Mouse (Mus musculus): ENCODE results near the gene Epb41l1. TPM values are rescaled to one million over a fixed set of nuclear protein-coding genes. Genes with fewer than 3 reads are reported as not detected.

Epb41l1 gene
- polyA plus RNA-seq, 1 experiment, result 4.0 TPM

DNA sequence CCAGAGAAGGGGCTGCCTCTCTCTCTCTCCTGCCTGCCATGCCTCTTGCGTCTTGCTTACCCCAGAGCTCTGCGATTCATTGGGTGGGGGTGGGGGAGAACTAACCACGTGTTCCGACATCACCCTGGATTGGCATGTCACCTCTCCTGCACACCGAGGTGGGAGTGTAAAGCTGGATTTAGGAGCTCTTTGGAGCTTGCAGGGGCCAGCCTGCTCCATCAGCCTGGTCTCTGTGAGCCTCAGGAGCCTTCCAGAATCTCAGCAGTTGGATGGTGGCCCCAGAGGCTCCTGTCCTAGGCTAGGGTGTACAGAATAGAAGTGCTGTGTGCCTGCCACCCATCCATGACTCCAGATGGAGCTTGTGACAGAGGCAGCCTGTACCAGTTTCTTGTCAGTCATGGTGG is 56.0 kb downstream of the Epb41l1 start:
- Histone ChIP-seq H3K36me3 (ENCODE audit: control insufficient read depth, insufficient read depth, low read length) (no peaks in the 10 kb centered on the region), H3K4me3 (ENCODE audit: control insufficient read depth, low read depth, low read length) (no peak overlapping the region), H3K27me3 (ENCODE audit: control insufficient read depth, insufficient read depth, low read length) (no peaks in the 10 kb centered on the region), H3K4me1 (ENCODE audit: control insufficient read depth, insufficient read depth, low read length) (peaks cover 19% of the 10 kb centered on the region), H3K27ac (ENCODE audit: control insufficient read depth, insufficient read depth, low read depth, low read length) (no peak overlapping the region)
- no peak for TF ChIP-seq CTCF (IDR thresholded peaks at IDR 0.05; ENCODE audit: control insufficient read depth, insufficient read depth, insufficient replicate concordance, low read depth, low read length)
- TF ChIP-seq POLR2A (IDR thresholded peaks at IDR 0.05; ENCODE audit: control insufficient read depth, low read depth, low read length), result no peak

DNA sequence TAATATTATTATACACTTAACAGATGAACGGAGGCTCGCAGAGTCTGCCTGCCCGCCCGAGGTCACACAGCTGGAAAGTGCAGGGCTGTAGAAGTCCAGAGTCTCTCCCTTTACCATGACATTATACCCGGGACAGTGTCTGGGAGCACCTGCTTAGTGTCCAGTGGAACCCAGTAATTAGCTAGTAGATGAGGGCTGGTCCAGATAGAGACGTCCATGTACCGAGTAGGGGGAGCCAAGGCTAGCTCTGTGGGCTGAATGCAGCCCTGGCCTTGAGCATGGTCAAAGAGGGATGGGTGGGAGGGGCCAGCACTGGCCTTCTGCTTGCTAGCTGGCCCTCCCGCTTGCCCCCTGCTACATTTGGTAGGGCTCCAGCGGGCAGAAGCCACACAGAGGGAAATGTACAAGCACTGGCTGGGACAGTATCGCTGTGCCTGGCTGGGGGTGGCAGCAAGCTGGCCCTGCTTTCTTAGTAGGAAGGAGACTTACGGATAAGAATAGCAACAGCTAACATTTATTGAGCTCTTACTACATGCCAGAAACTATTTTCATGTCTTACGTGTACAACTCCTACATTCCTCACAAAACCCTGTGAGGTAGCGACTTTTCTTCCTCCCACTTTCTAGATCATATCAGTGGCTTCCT is 57.5 kb downstream of the Epb41l1 start:
- H3K4me1 ChIP-seq (ENCODE audit: control insufficient read depth, insufficient read depth, low read length), result peaks cover 19% of the 10 kb centered on the region
- no peak overlapping the region for H3K27ac ChIP-seq (ENCODE audit: control insufficient read depth, insufficient read depth, low read depth, low read length)
- H3K4me3 ChIP-seq (ENCODE audit: control insufficient read depth, low read depth, low read length), result no peak overlapping the region
- TF ChIP-seq POLR2A (IDR thresholded peaks at IDR 0.05; ENCODE audit: control insufficient read depth, low read depth, low read length) (no peak), CTCF (IDR thresholded peaks at IDR 0.05; ENCODE audit: control insufficient read depth, insufficient read depth, insufficient replicate concordance, low read depth, low read length) (no peak)
- H3K27me3 ChIP-seq (ENCODE audit: control insufficient read depth, insufficient read depth, low read length), result no peaks in the 10 kb centered on the region
- H3K36me3 ChIP-seq (ENCODE audit: control insufficient read depth, insufficient read depth, low read length), result no peaks in the 10 kb centered on the region

DNA sequence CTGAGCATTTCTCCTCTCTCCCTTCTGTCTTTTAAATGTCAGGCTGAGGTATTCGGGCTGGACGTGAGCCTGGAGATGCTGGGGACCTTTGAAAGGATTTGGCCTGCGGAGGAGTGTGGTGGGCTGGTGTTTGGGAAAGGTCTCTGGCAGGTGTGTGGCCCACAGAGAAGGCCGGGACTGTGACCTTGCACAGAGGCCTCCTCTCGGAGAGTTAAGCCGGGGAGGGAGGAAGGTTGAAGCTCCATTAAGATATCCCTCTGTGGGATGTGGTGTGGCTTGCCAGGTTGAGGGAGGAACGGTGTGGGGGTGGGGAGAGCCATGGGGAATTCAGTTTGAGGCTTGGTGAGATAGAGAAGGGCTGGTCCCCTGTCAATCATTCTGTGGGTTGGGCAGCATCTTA is 59.1 kb downstream of the Epb41l1 start:
- peaks cover 16% of the 10 kb centered on the region for H3K4me1 ChIP-seq (ENCODE audit: control insufficient read depth, insufficient read depth, low read length)
- TF ChIP-seq POLR2A (IDR thresholded peaks at IDR 0.05; ENCODE audit: control insufficient read depth, low read depth, low read length) (no peak), CTCF (IDR thresholded peaks at IDR 0.05; ENCODE audit: control insufficient read depth, insufficient read depth, insufficient replicate concordance, low read depth, low read length) (no peak)
- H3K27me3 ChIP-seq (ENCODE audit: control insufficient read depth, insufficient read depth, low read length), result no peaks in the 10 kb centered on the region

DNA sequence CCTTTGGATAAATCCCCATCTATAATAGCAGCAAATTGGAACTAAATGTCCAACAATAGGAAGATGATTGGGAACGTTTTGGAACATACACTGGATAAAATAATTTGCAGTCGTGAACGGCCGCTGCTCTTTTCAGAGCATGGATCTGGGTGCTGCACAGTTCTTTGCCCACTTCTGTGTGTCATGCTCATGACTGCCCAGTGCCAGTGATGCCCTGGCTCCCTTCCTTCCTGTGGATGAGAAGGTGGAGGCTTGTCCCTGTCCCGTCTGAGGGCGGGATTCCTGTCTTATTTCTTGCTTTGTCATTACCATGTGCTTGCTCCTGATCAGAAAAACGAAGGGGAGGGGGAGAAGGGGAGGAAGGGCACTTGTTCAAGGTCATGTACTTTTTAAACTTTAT is 59.6 kb downstream of the Epb41l1 start:
- no peak for TF ChIP-seq POLR2A (IDR thresholded peaks at IDR 0.05; ENCODE audit: control insufficient read depth, low read depth, low read length)
- H3K27ac ChIP-seq (ENCODE audit: control insufficient read depth, insufficient read depth, low read depth, low read length), result no peak overlapping the region
- peaks cover 13% of the 10 kb centered on the region for H3K4me1 ChIP-seq (ENCODE audit: control insufficient read depth, insufficient read depth, low read length)
- H3K4me3 ChIP-seq (ENCODE audit: control insufficient read depth, low read depth, low read length), result no peak overlapping the region
- no peaks in the 10 kb centered on the region for H3K36me3 ChIP-seq (ENCODE audit: control insufficient read depth, insufficient read depth, low read length)
- no peaks in the 10 kb centered on the region for H3K27me3 ChIP-seq (ENCODE audit: control insufficient read depth, insufficient read depth, low read length)

More for the DNA sequence above, 59.1 kb downstream of the Epb41l1 start:
- Histone ChIP-seq H3K36me3 (ENCODE audit: control insufficient read depth, insufficient read depth, low read length) (no peaks in the 10 kb centered on the region), H3K4me3 (ENCODE audit: control insufficient read depth, low read depth, low read length) (no peak overlapping the region), H3K27ac (ENCODE audit: control insufficient read depth, insufficient read depth, low read depth, low read length) (no peak overlapping the region)

DNA sequence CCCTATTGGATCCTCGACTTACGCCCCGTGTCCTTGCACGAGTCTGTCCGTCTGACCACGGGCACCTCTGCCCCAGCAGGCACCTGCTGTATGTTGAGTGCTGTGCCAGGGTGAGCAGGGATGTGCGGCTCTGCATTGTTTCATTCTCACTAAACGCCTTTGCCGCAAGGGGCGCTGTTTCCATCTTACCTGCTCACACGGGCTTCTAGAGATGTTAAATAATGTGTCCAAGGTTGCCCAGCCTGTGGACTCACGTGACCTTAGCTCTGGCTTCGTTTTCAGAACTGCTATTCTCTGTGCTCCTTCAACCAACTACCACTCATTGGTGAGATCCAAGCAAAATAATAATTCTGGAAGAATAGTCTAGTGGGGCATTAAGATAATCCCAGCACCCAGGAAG is 61.6 kb downstream of the Epb41l1 start:
- peak; percentile 50; the same call in 1 of the 2 replicates for TF ChIP-seq CTCF (IDR thresholded peaks at IDR 0.05; ENCODE audit: control insufficient read depth, insufficient read depth, insufficient replicate concordance, low read depth, low read length)
- no peak for TF ChIP-seq POLR2A (IDR thresholded peaks at IDR 0.05; ENCODE audit: control insufficient read depth, low read depth, low read length)
- no peaks in the 10 kb centered on the region for H3K36me3 ChIP-seq (ENCODE audit: control insufficient read depth, insufficient read depth, low read length)
- no peak overlapping the region for H3K27ac ChIP-seq (ENCODE audit: control insufficient read depth, insufficient read depth, low read depth, low read length)
- no peaks in the 10 kb centered on the region; the same call in 1 of the 2 replicates for H3K4me1 ChIP-seq (ENCODE audit: control insufficient read depth, insufficient read depth, low read length)
- H3K4me3 ChIP-seq (ENCODE audit: control insufficient read depth, low read depth, low read length), result no peak overlapping the region
- H3K27me3 ChIP-seq (ENCODE audit: control insufficient read depth, insufficient read depth, low read length), result no peaks in the 10 kb centered on the region

DNA sequence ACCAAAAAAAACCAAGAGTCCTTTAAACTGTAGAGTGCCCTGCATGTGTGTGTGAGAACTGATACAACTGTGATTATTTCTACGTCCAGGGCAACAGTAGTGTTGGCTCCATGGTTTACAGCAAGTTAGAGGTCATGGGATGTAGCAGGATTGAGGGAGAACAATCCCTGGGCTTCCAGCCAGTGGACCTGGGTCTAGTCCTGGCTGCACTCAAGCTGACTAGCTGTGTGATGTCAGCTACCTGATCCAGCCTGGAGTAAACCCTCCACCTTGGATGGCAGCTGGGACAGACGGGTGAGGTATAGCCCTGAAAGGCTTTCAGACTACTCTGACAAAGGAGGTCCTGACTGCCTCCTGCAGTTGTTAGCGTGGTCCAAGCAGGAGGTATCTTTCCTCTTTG is 62.1 kb downstream of the Epb41l1 start:
- TF ChIP-seq POLR2A (IDR thresholded peaks at IDR 0.05; ENCODE audit: control insufficient read depth, low read depth, low read length), result no peak
- no peak for TF ChIP-seq CTCF (IDR thresholded peaks at IDR 0.05; ENCODE audit: control insufficient read depth, insufficient read depth, insufficient replicate concordance, low read depth, low read length)
- Histone ChIP-seq H3K27me3 (ENCODE audit: control insufficient read depth, insufficient read depth, low read length) (no peaks in the 10 kb centered on the region), H3K36me3 (ENCODE audit: control insufficient read depth, insufficient read depth, low read length) (no peaks in the 10 kb centered on the region), H3K27ac (ENCODE audit: control insufficient read depth, insufficient read depth, low read depth, low read length) (no peak overlapping the region), H3K4me1 (ENCODE audit: control insufficient read depth, insufficient read depth, low read length) (no peaks in the 10 kb centered on the region; the same call in 1 of the 2 replicates), H3K4me3 (ENCODE audit: control insufficient read depth, low read depth, low read length) (no peak overlapping the region)

DNA sequence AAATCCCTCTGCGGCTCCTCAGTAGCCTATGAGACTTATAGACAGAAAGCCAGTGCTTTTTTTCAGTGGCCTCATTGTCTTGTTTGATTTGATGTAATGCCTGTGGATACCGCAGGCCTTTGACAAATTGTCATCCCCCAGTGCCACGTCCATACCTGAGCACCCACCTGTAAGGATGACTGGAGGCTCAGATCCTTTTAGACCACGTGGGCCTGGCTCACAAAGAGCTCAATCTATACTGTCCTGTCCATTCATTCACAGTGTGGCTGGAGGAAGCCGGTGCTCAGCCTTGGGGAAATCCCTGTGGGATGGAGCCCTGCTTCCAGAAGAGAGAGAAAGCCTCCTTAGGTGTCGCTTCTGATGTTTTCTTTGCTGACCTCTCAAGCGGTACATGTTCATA is 62.5 kb downstream of the Epb41l1 start:
- no peak overlapping the region for H3K27ac ChIP-seq (ENCODE audit: control insufficient read depth, insufficient read depth, low read depth, low read length)
- H3K27me3 ChIP-seq (ENCODE audit: control insufficient read depth, insufficient read depth, low read length), result no peaks in the 10 kb centered on the region
- no peaks in the 10 kb centered on the region; the same call in 1 of the 2 replicates for H3K4me1 ChIP-seq (ENCODE audit: control insufficient read depth, insufficient read depth, low read length)
- no peak for TF ChIP-seq CTCF (IDR thresholded peaks at IDR 0.05; ENCODE audit: control insufficient read depth, insufficient read depth, insufficient replicate concordance, low read depth, low read length)
- TF ChIP-seq POLR2A (IDR thresholded peaks at IDR 0.05; ENCODE audit: control insufficient read depth, low read depth, low read length), result no peak
- no peak overlapping the region for H3K4me3 ChIP-seq (ENCODE audit: control insufficient read depth, low read depth, low read length)
- no peaks in the 10 kb centered on the region for H3K36me3 ChIP-seq (ENCODE audit: control insufficient read depth, insufficient read depth, low read length)
